Mouse (Mus musculus): ENCODE data around the gene Angptl2. TPM values are rescaled to one million over a fixed set of nuclear protein-coding genes. Genes with fewer than 3 reads are reported as not detected.
A peak's percentile ranks its signal among the peaks of the same experiment; 100 is the strongest.

Angptl2 gene
- polyA plus RNA-seq, 1 experiment from 2014 or later = 33.8 TPM

GRCm38 (mm10) chr2:33268384-33269131 is 52.7 kb downstream of the Angptl2 start:
- Histone ChIP-seq H3K9ac (replicated peaks; ENCODE audit: low read depth) (no peak overlapping the region), H3K27ac (ENCODE audit: low read length) (no peak overlapping the region), H3K4me2 (replicated peaks; ENCODE audit: low read depth, low read length) (no peak overlapping the region), H3K4me1 (ENCODE audit: insufficient read depth, low read depth, low read length) (0 out of 2 replicates have a peak, but pooled peaks cover 6% of the 10 kb centered on the region), H3K27me3 (replicated peaks; ENCODE audit: insufficient read depth, low read length) (no peaks in the 10 kb centered on the region), H3K4me3 (ENCODE audit: low read depth, low read length) (no peak overlapping the region), H3K36me3 (ENCODE audit: insufficient read depth, low read length) (no peaks in the 10 kb centered on the region), H3K9me3 (ENCODE audit: low read length) (no peaks in the 10 kb centered on the region)
- DNase-seq (ENCODE audit: low spot score) = no peak
- 68% methylated on average over 6 of the region's 6 CpGs for WGBS
- TF ChIP-seq CTCF (IDR thresholded peaks at IDR 0.05) (no peak), EP300 (IDR thresholded peaks at IDR 0.05) (no peak)
- ATAC-seq = no peak

GRCm38 (mm10) chr2:33269132-33269493 is 53.2 kb downstream of the Angptl2 start:
- H3K36me3 ChIP-seq (ENCODE audit: insufficient read depth, low read length) = no peaks in the 10 kb centered on the region
- 0 out of 2 replicates have a peak, but pooled peaks cover 6% of the 10 kb centered on the region for H3K4me1 ChIP-seq (ENCODE audit: insufficient read depth, low read depth, low read length)
- TF ChIP-seq EP300 (IDR thresholded peaks at IDR 0.05) = no peak
- no peak for DNase-seq (ENCODE audit: low spot score)
- H3K4me3 ChIP-seq (ENCODE audit: low read depth, low read length) = no peak overlapping the region
- no peak for ATAC-seq
- H3K27me3 ChIP-seq (replicated peaks; ENCODE audit: insufficient read depth, low read length) = no peaks in the 10 kb centered on the region
- H3K9ac ChIP-seq (replicated peaks; ENCODE audit: low read depth) = no peak overlapping the region
- H3K27ac ChIP-seq (ENCODE audit: low read length) = no peak overlapping the region
- H3K4me2 ChIP-seq (replicated peaks; ENCODE audit: low read depth, low read length) = no peak overlapping the region
- WGBS = 83% methylated on average over 2 of the region's 2 CpGs
- H3K9me3 ChIP-seq (ENCODE audit: low read length) = no peaks in the 10 kb centered on the region

GRCm38 (mm10) chr2:33270569-33270968 is 54.7 kb downstream of the Angptl2 start:
- Histone ChIP-seq H3K27ac (ENCODE audit: low read length) (no peak overlapping the region), H3K4me3 (ENCODE audit: low read depth, low read length) (no peak overlapping the region), H3K36me3 (ENCODE audit: insufficient read depth, low read length) (no peaks in the 10 kb centered on the region), H3K4me2 (replicated peaks; ENCODE audit: low read depth, low read length) (no peak overlapping the region), H3K9me3 (ENCODE audit: low read length) (no peaks in the 10 kb centered on the region), H3K27me3 (replicated peaks; ENCODE audit: insufficient read depth, low read length) (no peaks in the 10 kb centered on the region), H3K4me1 (ENCODE audit: insufficient read depth, low read depth, low read length) (0 out of 2 replicates have a peak, but pooled peaks cover 3% of the 10 kb centered on the region), H3K9ac (replicated peaks; ENCODE audit: low read depth) (no peak overlapping the region)
- ATAC-seq (no peak), DNase-seq (ENCODE audit: low spot score) (no peak)
- no peak for TF ChIP-seq EP300 (IDR thresholded peaks at IDR 0.05)
- no peak for TF ChIP-seq CTCF (IDR thresholded peaks at IDR 0.05)
- WGBS = 94% methylated on average over 2 of the region's 2 CpGs

- WGBS = 92% methylated on average over 1 of the region's 1 CpGs
- H3K27ac ChIP-seq (ENCODE audit: low read length) = no peak overlapping the region
- H3K4me3 ChIP-seq (ENCODE audit: low read depth, low read length) = no peak overlapping the region
- TF ChIP-seq EP300 (IDR thresholded peaks at IDR 0.05) = no peak
- no peak for TF ChIP-seq CTCF (IDR thresholded peaks at IDR 0.05)
- no peak overlapping the region for H3K9ac ChIP-seq (replicated peaks; ENCODE audit: low read depth)
- H3K27me3 ChIP-seq (replicated peaks; ENCODE audit: insufficient read depth, low read length) = no peaks in the 10 kb centered on the region
- DNase-seq (ENCODE audit: low spot score) (no peak), ATAC-seq (no peak)
- H3K9me3 ChIP-seq (ENCODE audit: low read length) = no peaks in the 10 kb centered on the region
- H3K4me1 ChIP-seq (ENCODE audit: insufficient read depth, low read depth, low read length) = no peaks in the 10 kb centered on the region
- no peak overlapping the region for H3K4me2 ChIP-seq (replicated peaks; ENCODE audit: low read depth, low read length)
- H3K36me3 ChIP-seq (ENCODE audit: insufficient read depth, low read length) = no peaks in the 10 kb centered on the region
Measured at GRCm38 (mm10) chr2:33271511-33271910, 55.6 kb downstream of the Angptl2 start.

- TF ChIP-seq EP300 (IDR thresholded peaks at IDR 0.05) (no peak), CTCF (IDR thresholded peaks at IDR 0.05) (no peak)
- no peak overlapping the region for H3K4me2 ChIP-seq (replicated peaks; ENCODE audit: low read depth, low read length)
- H3K27me3 ChIP-seq (replicated peaks; ENCODE audit: insufficient read depth, low read length) = no peaks in the 10 kb centered on the region
- no peak overlapping the region for H3K27ac ChIP-seq (ENCODE audit: low read length)
- H3K9ac ChIP-seq (replicated peaks; ENCODE audit: low read depth) = no peak overlapping the region
- DNase-seq (ENCODE audit: low spot score) (peak; percentile 39), ATAC-seq (peak; percentile 36; the same call in 1 of the 2 replicates)
- H3K9me3 ChIP-seq (ENCODE audit: low read length) = no peaks in the 10 kb centered on the region
- no peak overlapping the region for H3K4me3 ChIP-seq (ENCODE audit: low read depth, low read length)
- WGBS = 60% methylated on average over 4 of the region's 4 CpGs
- H3K36me3 ChIP-seq (ENCODE audit: insufficient read depth, low read length) = no peaks in the 10 kb centered on the region
- no peaks in the 10 kb centered on the region for H3K4me1 ChIP-seq (ENCODE audit: insufficient read depth, low read depth, low read length)
Measured at GRCm38 (mm10) chr2:33272665-33273439, 57.0 kb downstream of the Angptl2 start.

GRCm38 (mm10) chr2:33274719-33275490 is 59.0 kb downstream of the Angptl2 start:
- no peaks in the 10 kb centered on the region for H3K36me3 ChIP-seq (ENCODE audit: insufficient read depth, low read length)
- no peaks in the 10 kb centered on the region for H3K9me3 ChIP-seq (ENCODE audit: low read length)
- 87% methylated on average over 12 of the region's 12 CpGs for WGBS
- DNase-seq (ENCODE audit: low spot score) = no peak
- no peak for ATAC-seq
- no peak overlapping the region for H3K4me2 ChIP-seq (replicated peaks; ENCODE audit: low read depth, low read length)
- TF ChIP-seq CTCF (IDR thresholded peaks at IDR 0.05) (no peak), EP300 (IDR thresholded peaks at IDR 0.05) (no peak)
- no peaks in the 10 kb centered on the region for H3K27me3 ChIP-seq (replicated peaks; ENCODE audit: insufficient read depth, low read length)
- H3K27ac ChIP-seq (ENCODE audit: low read length) = no peak overlapping the region
- H3K4me1 ChIP-seq (ENCODE audit: insufficient read depth, low read depth, low read length) = no peaks in the 10 kb centered on the region
- H3K9ac ChIP-seq (replicated peaks; ENCODE audit: low read depth) = no peak overlapping the region
- H3K4me3 ChIP-seq (ENCODE audit: low read depth, low read length) = no peak overlapping the region

All from lung, postnatal 0 days (tissue).